Comparison of ENCODE assay signal across 16 mouse cellular contexts in the genomic region with DNA sequence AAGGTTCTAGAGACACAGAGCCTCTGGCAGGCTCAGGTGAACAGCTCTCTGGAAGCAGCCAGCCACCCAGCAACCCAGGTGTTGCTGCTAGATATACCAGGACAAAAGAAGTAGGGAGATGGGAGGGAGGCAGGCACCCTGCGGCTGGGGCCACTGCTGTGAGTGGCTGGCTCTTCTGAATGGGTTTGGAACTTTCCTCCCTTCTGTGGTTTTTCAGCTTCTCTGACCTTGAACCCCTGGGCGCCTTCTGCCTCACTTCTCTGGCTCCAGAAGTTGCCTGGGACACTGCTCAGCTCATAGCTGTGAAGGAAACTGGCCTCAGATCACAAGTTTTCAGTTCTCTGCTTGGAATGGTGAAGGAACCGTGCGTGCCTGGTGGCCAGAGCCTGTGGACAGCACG. TPM values are rescaled to one million over a fixed set of nuclear protein-coding genes. Genes with fewer than 3 reads are reported as not detected.
DNase-seq lines count a peak whose midpoint lies in the region; ATAC-seq and TF ChIP-seq lines count a peak whose summit lies in the region.
"Had no signal": no experiment of that assay in that cellular context is flagged by ENCODE, and none has a peak within 500 bp of the region (broad histone marks: within the 10 kb centered on the region; RNA-seq: fewer than 3 reads in every experiment).

No protein-coding gene starts in this region.

- no peaks in the 10 kb centered on the region for H3K9me3 ChIP-seq in hindbrain, embryonic 10.5 days
- no peaks in the 10 kb centered on the region for H3K9me3 ChIP-seq in hindbrain, postnatal 0 days (ENCODE audit: low read length)
- 0 out of 2 replicates have a peak, but pooled peaks cover 3% of the 10 kb centered on the region for H3K9me3 ChIP-seq in liver, embryonic 12.5 days (replicated peaks)
- no peaks in the 10 kb centered on the region for H3K9me3 ChIP-seq in forebrain, postnatal 0 days (ENCODE audit: low read length)
- H3K9me3 ChIP-seq: embryonic facial prominence, embryonic 12.5 days; hindbrain, embryonic 13.5 days; limb, embryonic 12.5 days; midbrain, embryonic 15.5 days; neural tube, embryonic 13.5 days had no signal

- H3K4me2 ChIP-seq in hindbrain, postnatal 0 days (ENCODE audit: low read depth, low read length) = no peak overlapping the region
- peak overlapping the region; percentile 62 for H3K4me2 ChIP-seq in liver, embryonic 12.5 days
- no peak overlapping the region for H3K4me2 ChIP-seq in forebrain, postnatal 0 days (ENCODE audit: low read depth)
- H3K4me2 ChIP-seq: embryonic facial prominence, embryonic 12.5 days; hindbrain, embryonic 13.5 days; limb, embryonic 12.5 days; midbrain, embryonic 15.5 days; neural tube, embryonic 13.5 days had no signal

- whole genome bisulfite sequencing in hindbrain, embryonic 10.5 days = 69% methylated on average over 5 of the region's 5 CpGs
- 39% methylated on average over 5 of the region's 5 CpGs for WGBS in hindbrain, postnatal 0 days
- WGBS in liver, embryonic 12.5 days (ENCODE audit: insufficient replicate concordance) = 45% methylated on average over 5 of the region's 5 CpGs
- 45% methylated on average over 5 of the region's 5 CpGs for WGBS in forebrain, postnatal 0 days

- no peak overlapping the region for H3K9ac ChIP-seq in hindbrain, postnatal 0 days (replicated peaks; ENCODE audit: low read length)
- H3K9ac ChIP-seq in liver, embryonic 12.5 days = peak overlapping the region; percentile 63
- no peak overlapping the region for H3K9ac ChIP-seq in forebrain, postnatal 0 days
- H3K9ac ChIP-seq: embryonic facial prominence, embryonic 12.5 days; hindbrain, embryonic 13.5 days; limb, embryonic 12.5 days; midbrain, embryonic 15.5 days; neural tube, embryonic 13.5 days had no signal

- H3K36me3 ChIP-seq in hindbrain, embryonic 10.5 days = no peaks in the 10 kb centered on the region
- no peaks in the 10 kb centered on the region for H3K36me3 ChIP-seq in hindbrain, postnatal 0 days (ENCODE audit: insufficient read depth, low read length)
- no peaks in the 10 kb centered on the region for H3K36me3 ChIP-seq in liver, embryonic 12.5 days
- no peaks in the 10 kb centered on the region for H3K36me3 ChIP-seq in forebrain, postnatal 0 days (ENCODE audit: insufficient read depth)
- H3K36me3 ChIP-seq: embryonic facial prominence, embryonic 12.5 days; hindbrain, embryonic 13.5 days; limb, embryonic 12.5 days; midbrain, embryonic 15.5 days; neural tube, embryonic 13.5 days had no signal

- no peak for ATAC-seq in hindbrain, postnatal 0 days
- ATAC-seq in liver, embryonic 12.5 days = peak; percentile 13; the same call in 1 of the 2 replicates
- ATAC-seq in forebrain, postnatal 0 days = no peak
- ATAC-seq: midbrain, embryonic 15.5 days had no signal

- no peak overlapping the region for H3K4me3 ChIP-seq in hindbrain, embryonic 10.5 days
- H3K4me3 ChIP-seq in hindbrain, postnatal 0 days (ENCODE audit: low read length) = no peak overlapping the region
- no peak overlapping the region for H3K4me3 ChIP-seq in liver, embryonic 12.5 days
- H3K4me3 ChIP-seq in left cerebral cortex, adult 2 months = no peak overlapping the region
- H3K4me3 ChIP-seq in forebrain, postnatal 0 days (ENCODE audit: low read depth, low read length) = no peak overlapping the region
- H3K4me3 ChIP-seq: embryonic facial prominence, embryonic 12.5 days; hindbrain, embryonic 13.5 days; limb, embryonic 12.5 days; midbrain, embryonic 15.5 days; neural tube, embryonic 13.5 days had no signal

- no peak for DNase-seq in hindbrain, embryonic 10.5 days (ENCODE audit: low spot score)
- DNase-seq in hindbrain, postnatal 0 days (ENCODE audit: low spot score) = no peak
- DNase-seq in 416B (ENCODE audit: low read depth) = peak; percentile 62
- peak; percentile 48 for DNase-seq in R1 (ENCODE audit: low read depth, low spot score)
- DNase-seq in kidney, postnatal 10 days = no peak
- no peak for DNase-seq in left cerebral cortex, adult 2 months (ENCODE audit: extremely low spot score in 1 of 2, low spot score in 2 of 2)
- DNase-seq in forebrain, postnatal 0 days = no peak
- DNase-seq: cerebellum, postnatal 10 days; kidney, adult 18-20 months; right cerebral cortex, adult 18-20 months had no signal

- H3K27me3 ChIP-seq in hindbrain, embryonic 10.5 days (ENCODE audit: insufficient read depth, poor library complexity, severe bottlenecking) = no peaks in the 10 kb centered on the region; the same call in 1 of the 2 replicates
- H3K27me3 ChIP-seq in hindbrain, postnatal 0 days (ENCODE audit: insufficient read depth, low read length) = no peaks in the 10 kb centered on the region
- H3K27me3 ChIP-seq in liver, embryonic 12.5 days (replicated peaks) = peaks cover 3% of the 10 kb centered on the region
- H3K27me3 ChIP-seq in forebrain, postnatal 0 days (ENCODE audit: insufficient read depth, low read length) = no peaks in the 10 kb centered on the region
- H3K27me3 ChIP-seq: embryonic facial prominence, embryonic 12.5 days; hindbrain, embryonic 13.5 days; limb, embryonic 12.5 days; midbrain, embryonic 15.5 days; neural tube, embryonic 13.5 days had no signal

- H3K27ac ChIP-seq in hindbrain, embryonic 10.5 days = peak overlapping the region; percentile 69; the same call in 1 of the 2 replicates
- H3K27ac ChIP-seq in hindbrain, postnatal 0 days = no peak overlapping the region
- peak overlapping the region; percentile 96 for H3K27ac ChIP-seq in liver, embryonic 12.5 days
- H3K27ac ChIP-seq in left cerebral cortex, adult 2 months = no peak overlapping the region
- no peak overlapping the region for H3K27ac ChIP-seq in forebrain, postnatal 0 days (ENCODE audit: low read depth, low read length)
- H3K27ac ChIP-seq: embryonic facial prominence, embryonic 12.5 days; hindbrain, embryonic 13.5 days; limb, embryonic 12.5 days; midbrain, embryonic 15.5 days; neural tube, embryonic 13.5 days had no signal

- no peak for TF ChIP-seq CTCF in hindbrain, postnatal 0 days (IDR thresholded peaks at IDR 0.05; ENCODE audit: low read depth)
- TF ChIP-seq CTCF in left cerebral cortex, adult 2 months (IDR thresholded peaks at IDR 0.05) = no peak
- no peak for TF ChIP-seq CTCF in forebrain, postnatal 0 days (IDR thresholded peaks at IDR 0.05; ENCODE audit: low read depth)

- peaks cover 36% of the 10 kb centered on the region for H3K4me1 ChIP-seq in hindbrain, embryonic 10.5 days (replicated peaks)
- H3K4me1 ChIP-seq in hindbrain, postnatal 0 days (ENCODE audit: insufficient read depth, low read length) = no peaks in the 10 kb centered on the region
- H3K4me1 ChIP-seq in liver, embryonic 12.5 days = peaks cover 49% of the 10 kb centered on the region
- no peaks in the 10 kb centered on the region for H3K4me1 ChIP-seq in forebrain, postnatal 0 days (ENCODE audit: insufficient read depth)
- H3K4me1 ChIP-seq: midbrain, embryonic 15.5 days had no signal

- intact Hi-C loops in left cerebral cortex, adult 2 months (cut with DNase I) = no loop called here

RNA-seq across cellular contexts. Expression of a gene that starts 52.4 kb away (rescaled TPM):
- 67.6 and 75.2 TPM in 2 replicates for polyA plus RNA-seq in hindbrain, embryonic 10.5 days (2016; fragmentation: Nextera tagmentation; extraction: Ambion mirVana)
- 19.2 and 35.0 TPM in 2 replicates for total RNA-seq in hindbrain, postnatal 0 days (2014; rRNA removed)
- 70.7 and 80.4 TPM in 2 replicates for polyA plus RNA-seq in hindbrain, postnatal 0 days (2015; fragmentation: Nextera tagmentation; extraction: Ambion mirVana)
- polyA plus RNA-seq in liver, embryonic 12.5 days (2016; fragmentation: Nextera tagmentation; extraction: Ambion mirVana) = 70.8 and 72.8 TPM in 2 replicates
- 10 to 100 TPM; 53.9 to 58.7 TPM for total RNA-seq in left cerebral cortex, adult 2 months (2021)
- total RNA-seq in forebrain, postnatal 0 days (2014; rRNA removed) = 53.3 and 64.9 TPM in 2 replicates
- polyA plus RNA-seq in forebrain, postnatal 0 days (2015; fragmentation: Nextera tagmentation; extraction: Ambion mirVana) = 75.0 and 84.9 TPM in 2 replicates

RNA-seq across cellular contexts. Expression of a gene that starts 59.7 kb away (rescaled TPM):
- 335 and 382 TPM in 2 replicates for polyA plus RNA-seq in hindbrain, embryonic 10.5 days (2016; fragmentation: Nextera tagmentation; extraction: Ambion mirVana)
- total RNA-seq in hindbrain, postnatal 0 days (2014; rRNA removed) = 70.0 and 112 TPM in 2 replicates
- polyA plus RNA-seq in hindbrain, postnatal 0 days (2015; fragmentation: Nextera tagmentation; extraction: Ambion mirVana) = 256 and 295 TPM in 2 replicates
- 310 and 322 TPM in 2 replicates for polyA plus RNA-seq in liver, embryonic 12.5 days (2016; fragmentation: Nextera tagmentation; extraction: Ambion mirVana)
- 100 to 1,000 TPM; 284 to 304 TPM for total RNA-seq in left cerebral cortex, adult 2 months (2021)
- total RNA-seq in forebrain, postnatal 0 days (2014; rRNA removed) = 93.3 and 95.4 TPM in 2 replicates
- polyA plus RNA-seq in forebrain, postnatal 0 days (2015; fragmentation: Nextera tagmentation; extraction: Ambion mirVana) = 180 and 225 TPM in 2 replicates

Comparison
In these comparisons a context has a peak if more than half of its experiments do, and no peak if none do; other contexts are left out.
1. H3K27ac ChIP-seq: peak in hindbrain, embryonic 10.5 days (single experiment) and liver, embryonic 12.5 days (single experiment); none in hindbrain, postnatal 0 days (single experiment), left cerebral cortex, adult 2 months (single experiment) and forebrain, postnatal 0 days (single experiment).
2. DNase-seq: peak in 416B (single experiment) and R1 (single experiment); none in hindbrain, embryonic 10.5 days (single experiment), hindbrain, postnatal 0 days (single experiment), kidney, postnatal 10 days (single experiment), left cerebral cortex, adult 2 months (0 of 2) and forebrain, postnatal 0 days (single experiment).